Mouse (Mus musculus) midbrain, embryonic 12.5 days (tissue): Measurements from ENCODE around the gene Gm20388. TPM values are rescaled to one million over a fixed set of nuclear protein-coding genes. Genes with fewer than 3 reads are reported as not detected.
A peak's percentile ranks its signal among the peaks of the same experiment; 100 is the strongest.

Experiments used
- ATAC-seq: fragments of 200-750 bp; cut with Nextera tagmentation; 2 replicates; pipeline ENCODE4 v1.8.0; 2017; ENCODE audit warnings: low read depth, moderate TSS enrichment, moderate library complexity; ENCODE audit not compliant: low FRiP score
- H3K27ac ChIP-seq: fragments of 300-500 bp; sonication (generic); replicated peaks from 2 replicates; pipeline ENCODE4 v1.5.1; 2016; ENCODE audit warnings: mild to moderate bottlenecking
- H3K27me3 ChIP-seq: fragments of 300-500 bp; sonication (generic); 2 replicates; pipeline ENCODE4 v1.6.1; 2016; ENCODE audit warnings: mild to moderate bottlenecking
- H3K36me3 ChIP-seq: fragments of 300-500 bp; sonication (generic); 2 replicates; pipeline ENCODE4 v1.6.1; 2016
- H3K4me1 ChIP-seq: fragments of 300-500 bp; sonication (generic); 2 replicates; pipeline ENCODE4 v1.6.1; 2016
- H3K4me2 ChIP-seq: fragments of 300-500 bp; sonication (generic); replicated peaks from 2 replicates; pipeline ENCODE4 v1.6.1; 2016; ENCODE audit warnings: mild to moderate bottlenecking, moderate library complexity
- H3K4me3 ChIP-seq: fragments of 300-500 bp; sonication (generic); 2 replicates; pipeline ENCODE4 v1.5.1; 2016; ENCODE audit warnings: mild to moderate bottlenecking
- H3K9ac ChIP-seq: fragments of 300-500 bp; sonication (generic); replicated peaks from 2 replicates; pipeline ENCODE4 v1.6.1; 2016; ENCODE audit warnings: mild to moderate bottlenecking, moderate library complexity
- H3K9me3 ChIP-seq: fragments of 300-500 bp; sonication (generic); 2 replicates; pipeline ENCODE4 v1.6.1; 2016; ENCODE audit warnings: mild to moderate bottlenecking
- WGBS: fragments of 180-500 bp; shearing (Covaris S2); methylation state at CpG from one replicate; pipeline ENCODE4 v1.1.7; 2016; 5-methylcytosine and 5-hydroxymethylcytosine counted together
- polyA plus RNA-seq: library from polyadenylated mRNA; unstranded; fragments of >200 nt; fragmentation: Nextera tagmentation; extraction: Ambion mirVana; gene quantifications from 2 replicates; pipeline ENCODE4 v1.2.1, GENCODE M21; 2016

The Gm20388 gene
- polyA plus RNA-seq, 1 experiment from 2014 or later = not detected

GRCm38 (mm10) chr8:120074516-120074915 lies 163.9 kb downstream of the Gm20388 start:
- H3K27ac ChIP-seq = no peak overlapping the region
- H3K9ac ChIP-seq = no peak overlapping the region
- no peaks in the 10 kb centered on the region for H3K27me3 ChIP-seq
- no peaks in the 10 kb centered on the region for H3K36me3 ChIP-seq
- 77% methylated on average over 6 of the region's 6 CpGs for WGBS
- no peaks in the 10 kb centered on the region for H3K9me3 ChIP-seq
- no peak overlapping the region for H3K4me2 ChIP-seq
- no peaks in the 10 kb centered on the region for H3K4me1 ChIP-seq
- H3K4me3 ChIP-seq = no peak overlapping the region
- ATAC-seq = no peak

GRCm38 (mm10) chr8:120075347-120075746 lies 164.7 kb downstream of the Gm20388 start:
- no peak overlapping the region for H3K27ac ChIP-seq
- H3K4me2 ChIP-seq = no peak overlapping the region
- H3K9me3 ChIP-seq = no peaks in the 10 kb centered on the region
- H3K9ac ChIP-seq = no peak overlapping the region
- H3K4me3 ChIP-seq = no peak overlapping the region
- H3K36me3 ChIP-seq = no peaks in the 10 kb centered on the region
- 55% methylated on average over 6 of the region's 6 CpGs for WGBS
- ATAC-seq = no peak
- no peaks in the 10 kb centered on the region for H3K4me1 ChIP-seq
- H3K27me3 ChIP-seq = no peaks in the 10 kb centered on the region

GRCm38 (mm10) chr8:120078080-120078479 lies 167.4 kb downstream of the Gm20388 start:
- WGBS = 17% methylated on average over 10 of the region's 10 CpGs
- Histone ChIP-seq H3K4me3 (no peak overlapping the region), H3K9ac (no peak overlapping the region), H3K4me1 (no peaks in the 10 kb centered on the region), H3K36me3 (peaks cover 27% of the 10 kb centered on the region), H3K27ac (no peak overlapping the region), H3K9me3 (no peaks in the 10 kb centered on the region), H3K4me2 (no peak overlapping the region), H3K27me3 (no peaks in the 10 kb centered on the region)
- ATAC-seq = no peak

GRCm38 (mm10) chr8:120079361-120079760 lies 168.7 kb downstream of the Gm20388 start:
- H3K4me1 ChIP-seq = no peaks in the 10 kb centered on the region
- H3K9me3 ChIP-seq = no peaks in the 10 kb centered on the region
- H3K9ac ChIP-seq = no peak overlapping the region
- H3K27me3 ChIP-seq = no peaks in the 10 kb centered on the region
- WGBS = 60% methylated on average over 5 of the region's 5 CpGs
- ATAC-seq = no peak
- H3K4me3 ChIP-seq = no peak overlapping the region
- H3K27ac ChIP-seq = no peak overlapping the region
- peaks cover 36% of the 10 kb centered on the region for H3K36me3 ChIP-seq
- H3K4me2 ChIP-seq = no peak overlapping the region

GRCm38 (mm10) chr8:120083261-120083660 lies 172.6 kb downstream of the Gm20388 start:
- Histone ChIP-seq H3K4me3 (no peak overlapping the region), H3K4me1 (no peaks in the 10 kb centered on the region), H3K9me3 (no peaks in the 10 kb centered on the region), H3K36me3 (peaks cover 74% of the 10 kb centered on the region), H3K27ac (no peak overlapping the region), H3K4me2 (no peak overlapping the region), H3K9ac (no peak overlapping the region), H3K27me3 (no peaks in the 10 kb centered on the region)
- WGBS = 91% methylated on average over 8 of the region's 8 CpGs
- ATAC-seq = no peak

- H3K27ac ChIP-seq = no peak overlapping the region
- H3K4me3 ChIP-seq = no peak overlapping the region
- H3K4me2 ChIP-seq = no peak overlapping the region
- no peaks in the 10 kb centered on the region for H3K4me1 ChIP-seq
- H3K9me3 ChIP-seq = no peaks in the 10 kb centered on the region
- H3K36me3 ChIP-seq = peaks cover 82% of the 10 kb centered on the region
- 93% methylated on average over 8 of the region's 8 CpGs for WGBS
- no peak overlapping the region for H3K9ac ChIP-seq
- H3K27me3 ChIP-seq = no peaks in the 10 kb centered on the region
- no peak for ATAC-seq
These were observed 174.1 kb downstream of the Gm20388 start for GRCm38 (mm10) chr8:120084783-120085182.

- H3K27me3 ChIP-seq = no peaks in the 10 kb centered on the region
- no peak overlapping the region for H3K9ac ChIP-seq
- WGBS = 83% methylated on average over 7 of the region's 7 CpGs
- H3K4me3 ChIP-seq = no peak overlapping the region
- no peaks in the 10 kb centered on the region for H3K9me3 ChIP-seq
- no peaks in the 10 kb centered on the region for H3K4me1 ChIP-seq
- ATAC-seq = no peak
- H3K27ac ChIP-seq = no peak overlapping the region
- peaks cover 85% of the 10 kb centered on the region for H3K36me3 ChIP-seq
- H3K4me2 ChIP-seq = no peak overlapping the region
These were observed 178.9 kb downstream of the Gm20388 start for GRCm38 (mm10) chr8:120089511-120089910.

GRCm38 (mm10) chr8:120091032-120091431 lies 180.4 kb downstream of the Gm20388 start:
- no peak for ATAC-seq
- Histone ChIP-seq H3K4me3 (no peak overlapping the region), H3K27ac (no peak overlapping the region), H3K9me3 (no peaks in the 10 kb centered on the region), H3K36me3 (peaks cover 69% of the 10 kb centered on the region), H3K9ac (no peak overlapping the region), H3K27me3 (no peaks in the 10 kb centered on the region), H3K4me1 (no peaks in the 10 kb centered on the region), H3K4me2 (no peak overlapping the region)
- 94% methylated on average over 3 of the region's 3 CpGs for WGBS

GRCm38 (mm10) chr8:120093103-120093502 lies 182.5 kb downstream of the Gm20388 start:
- Histone ChIP-seq H3K4me2 (no peak overlapping the region), H3K9ac (no peak overlapping the region), H3K9me3 (no peaks in the 10 kb centered on the region), H3K36me3 (peaks cover 49% of the 10 kb centered on the region), H3K4me3 (no peak overlapping the region), H3K4me1 (no peaks in the 10 kb centered on the region), H3K27me3 (no peaks in the 10 kb centered on the region), H3K27ac (no peak overlapping the region)
- WGBS = 99% methylated on average over 3 of the region's 3 CpGs
- ATAC-seq = no peak

- Histone ChIP-seq H3K9ac (no peak overlapping the region), H3K36me3 (peaks cover 40% of the 10 kb centered on the region), H3K4me2 (no peak overlapping the region), H3K4me1 (peaks cover 8% of the 10 kb centered on the region), H3K27ac (no peak overlapping the region), H3K4me3 (no peak overlapping the region), H3K27me3 (no peaks in the 10 kb centered on the region), H3K9me3 (no peaks in the 10 kb centered on the region)
- 90% methylated on average over 10 of the region's 10 CpGs for WGBS
- ATAC-seq = no peak
These were observed 184.2 kb downstream of the Gm20388 start for GRCm38 (mm10) chr8:120094801-120095200.

GRCm38 (mm10) chr8:120096486-120096885 lies 185.8 kb downstream of the Gm20388 start:
- Histone ChIP-seq H3K9ac (no peak overlapping the region), H3K36me3 (peaks cover 25% of the 10 kb centered on the region), H3K4me2 (no peak overlapping the region), H3K4me1 (peaks cover 19% of the 10 kb centered on the region), H3K27me3 (no peaks in the 10 kb centered on the region), H3K27ac (no peak overlapping the region), H3K9me3 (no peaks in the 10 kb centered on the region), H3K4me3 (no peak overlapping the region)
- WGBS = 80% methylated on average over 2 of the region's 2 CpGs
- no peak for ATAC-seq

GRCm38 (mm10) chr8:120100388-120101067 lies 189.9 kb downstream of the Gm20388 start:
- Histone ChIP-seq H3K4me2 (peak overlapping the region; percentile 97), H3K36me3 (no peaks in the 10 kb centered on the region), H3K9ac (peak overlapping the region; percentile 98), H3K27ac (peak overlapping the region; percentile 90), H3K9me3 (no peaks in the 10 kb centered on the region), H3K4me3 (peak overlapping the region; percentile 99), H3K27me3 (no peaks in the 10 kb centered on the region), H3K4me1 (peaks cover 30% of the 10 kb centered on the region)
- ATAC-seq = no peak
- 7% methylated on average over 25 of the region's 25 CpGs for WGBS
